Mouse (Mus musculus) ES-E14 (cell line): ENCODE measurements at regions not wholly inside any gene's neighbourhood (a gene's known extent, or its start where the extent isn't known, plus 50 kb on each side); places are given as distances from the start of the nearest gene placed in this dataset.

Experiments
- HCFC1 ChIP-seq: IDR thresholded peaks from 2 replicates; pipeline ENCODE4 v1.6.1; 2012; ENCODE audit warnings: low read length, inconsistent platforms, borderline replicate concordance; ENCODE audit not compliant: insufficient read depth
- ZC3H11A ChIP-seq: IDR thresholded peaks from 2 replicates; pipeline ENCODE4 v1.6.1; 2012; ENCODE audit warnings: low read depth, mild to moderate bottlenecking, inconsistent platforms, low read length, borderline replicate concordance
- ZNF384 ChIP-seq: IDR thresholded peaks from 2 replicates; pipeline ENCODE4 v1.6.1; 2012; ENCODE audit warnings: low read depth, low read length, inconsistent platforms

DNA sequence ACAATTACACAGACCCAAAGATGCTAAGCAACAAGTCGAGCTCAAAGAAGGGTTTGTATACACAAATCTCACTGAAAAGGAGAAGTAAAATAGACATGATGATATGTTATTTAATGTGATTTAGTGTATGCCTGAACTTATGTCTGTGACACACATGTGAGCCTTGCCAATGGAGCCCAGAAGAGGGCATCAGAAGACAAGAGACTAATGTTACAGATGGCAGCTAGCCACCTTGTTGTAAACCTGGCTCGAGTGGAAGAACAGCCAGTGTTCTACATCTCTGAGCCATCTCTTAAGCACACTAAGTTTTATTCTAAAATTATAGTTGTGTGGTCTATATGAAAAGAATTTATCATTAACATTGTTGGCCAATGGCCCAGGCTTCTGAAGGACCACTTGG is 943.7 kb upstream of the Prmt6 start:
- TF ChIP-seq ZNF384 = no peak
- TF ChIP-seq ZC3H11A = no peak; the same call in 1 of the 2 replicates
- no peak for TF ChIP-seq HCFC1
